Mouse (Mus musculus): ENCODE measurements around the gene Wasf1.

GRCm38 (mm10) chr10:40968551-40968950 lies 85.3 kb downstream of the Wasf1 start:
- TF ChIP-seq CTCF (IDR thresholded peaks at IDR 0.05; ENCODE audit: insufficient read depth, low read depth, low read length) (no peak), POLR2A (IDR thresholded peaks at IDR 0.05; ENCODE audit: insufficient read depth, low read depth, low read length) (no peak)

Data from olfactory bulb, adult 2 months (tissue).